Mouse (Mus musculus) MEL (cell line): ENCODE measurements around the gene Asprv1.

Experiments
- CTCF ChIP-seq, 3 experiments: IDR thresholded peaks in 2 of 3; conservative IDR thresholded peaks in 1 of 3; 2 replicates each; pipeline ENCODE4 v1.5.1; 2011 to 2012; ENCODE audit warnings: low read length in 3 of 3, low read depth in 2 of 3, mild to moderate bottlenecking in 2 of 3, improper control_type of control experiment in 1 of 3, inconsistent platforms in 1 of 3, mixed read lengths in 1 of 3, moderate library complexity in 1 of 3; ENCODE audit not compliant: control insufficient read depth in 1 of 3, insufficient read depth in 1 of 3, poor library complexity in 1 of 3, severe bottlenecking in 1 of 3
- EP300 ChIP-seq, 2 experiments: IDR thresholded peaks; 2 replicates each; pipeline ENCODE4 v1.6.1; 2011; ENCODE audit warnings: improper control_type of control experiment in 2 of 2, low read length in 2 of 2, low read depth in 1 of 2, mild to moderate bottlenecking in 1 of 2
- GABPA ChIP-seq: IDR thresholded peaks from 2 replicates; pipeline ENCODE4 v1.6.1; 2012; ENCODE audit warnings: low read depth, mild to moderate bottlenecking, inconsistent platforms, low read length, improper control_type of control experiment, moderate library complexity
- POLR2A ChIP-seq, 2 experiments: IDR thresholded peaks; 2 replicates each; pipeline ENCODE4 v1.6.1; 2011 to 2012; ENCODE audit warnings: low read length in 2 of 2, mild to moderate bottlenecking in 2 of 2, control low read depth in 1 of 2, improper control_type of control experiment in 1 of 2, low read depth in 1 of 2, moderate library complexity in 1 of 2; ENCODE audit not compliant: control insufficient read depth in 1 of 2, insufficient read depth in 1 of 2, poor library complexity in 1 of 2
- RAD21 ChIP-seq: IDR thresholded peaks from 2 replicates; pipeline ENCODE4 v1.6.1; 2011; ENCODE audit warnings: mild to moderate bottlenecking, low read depth, low read length, improper control_type of control experiment
- TCF12 ChIP-seq: IDR thresholded peaks from 2 replicates; pipeline ENCODE4 v1.6.1; 2014; ENCODE audit warnings: low read depth, mild to moderate bottlenecking, inconsistent platforms, low read length, improper control_type of control experiment, moderate library complexity
- ZMIZ1 ChIP-seq: IDR thresholded peaks from 2 replicates; pipeline ENCODE4 v1.6.1; 2012; ENCODE audit warnings: low read depth, mild to moderate bottlenecking, inconsistent platforms, low read length, improper control_type of control experiment, moderate library complexity

DNA sequence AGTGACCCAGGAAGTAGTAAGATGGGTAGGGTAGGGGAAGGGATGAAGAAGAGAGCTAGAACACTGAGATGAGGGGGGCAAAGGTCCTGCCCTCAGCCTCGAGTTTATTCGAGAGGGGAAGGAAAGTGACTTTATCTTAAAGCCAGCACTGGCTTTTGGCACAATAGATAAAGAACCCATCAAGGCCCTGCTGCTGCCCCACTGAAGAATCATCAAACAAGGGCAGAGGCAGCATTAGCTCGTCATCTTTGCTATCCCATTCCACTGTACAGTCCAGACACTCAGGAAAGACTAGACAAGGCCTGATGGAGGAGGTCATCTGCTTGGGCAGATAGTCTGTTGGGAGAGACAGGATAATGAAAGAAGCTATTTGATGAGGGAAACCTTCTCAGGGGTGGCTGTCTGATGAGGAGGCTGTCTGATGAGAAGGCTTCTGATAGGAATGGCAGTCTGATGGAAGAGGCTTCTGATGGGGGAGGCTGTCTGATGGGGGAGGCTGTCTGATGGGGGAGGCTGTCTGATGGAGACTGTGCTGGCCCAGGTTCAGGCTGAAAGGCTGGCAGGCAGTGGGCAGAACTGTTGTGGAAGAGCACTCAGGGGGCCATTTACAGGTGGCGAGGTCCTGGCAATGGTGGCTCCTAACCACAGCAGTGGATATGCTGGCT, 9.3 kb downstream of the Asprv1 start:
- TF ChIP-seq CTCF (IDR thresholded peaks at IDR 0.05 in 2 of 3, conservative IDR thresholded peaks at IDR 0.05 in 1 of 3; ENCODE audit: control insufficient read depth in 1 of 3, insufficient read depth in 1 of 3, low read depth in 2 of 3, low read length in 3 of 3, poor library complexity in 1 of 3, severe bottlenecking in 1 of 3) (no peak), GABPA (no peak), RAD21 (no peak), EP300 (IDR thresholded peaks at IDR 0.05; ENCODE audit: low read depth in 1 of 2, low read length in 2 of 2) (peak; percentile 86 to 89), ZMIZ1 (no peak), TCF12 (peak; percentile 95), POLR2A (IDR thresholded peaks at IDR 0.05; ENCODE audit: control insufficient read depth in 1 of 2, insufficient read depth in 1 of 2, low read depth in 1 of 2, low read length in 2 of 2, poor library complexity in 1 of 2) (no peak)
